Mouse (Mus musculus): ENCODE measurements at regions not wholly inside any gene's neighbourhood (a gene's known extent, or its start where the extent isn't known, plus 50 kb on each side); places are given as distances from the start of the nearest gene placed in this dataset.
"Not testable (repeated sequence)": the region's sequence is repeated elsewhere in the genome, so short reads cannot be mapped to it uniquely, and the experiment has no call there.

DNA sequence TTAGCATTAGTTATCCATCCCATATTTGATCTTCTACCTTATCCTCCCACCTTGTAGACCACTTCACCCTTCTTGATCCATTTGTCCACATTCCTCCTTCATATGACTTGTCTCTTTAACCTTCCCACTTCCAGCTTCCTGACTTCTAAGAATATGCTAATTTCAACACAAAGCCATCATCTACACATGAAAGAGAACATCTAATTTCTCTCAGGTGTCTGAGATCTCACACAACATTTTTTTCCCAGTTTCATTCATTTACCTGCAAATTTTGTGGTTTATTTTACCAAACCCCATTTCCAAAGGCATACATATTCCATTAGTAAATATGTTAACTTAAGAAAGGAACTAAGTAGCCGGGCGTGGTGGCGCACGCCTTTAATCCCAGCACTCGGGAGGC, 593.3 kb upstream of the Slc8a1 start:
- TF ChIP-seq CTCF (IDR thresholded peaks at IDR 0.05; ENCODE audit: low read depth): no peak
- Histone ChIP-seq H3K9me3 (replicated peaks; ENCODE audit: low read length) (no peaks in the 10 kb centered on the region), H3K27ac (no peak overlapping the region), H3K4me2 (ENCODE audit: low read length) (no peak overlapping the region), H3K36me3 (ENCODE audit: insufficient read depth, low read length) (no peaks in the 10 kb centered on the region), H3K27me3 (ENCODE audit: insufficient read depth, low read length) (no peaks in the 10 kb centered on the region), H3K4me3 (replicated peaks; ENCODE audit: low read depth, low read length) (no peak overlapping the region), H3K4me1 (replicated peaks; ENCODE audit: insufficient read depth, low read length) (no peaks in the 10 kb centered on the region), H3K9ac (ENCODE audit: low read depth, low read length) (no peak overlapping the region)
- DNase-seq (ENCODE audit: low spot score) (no peak), ATAC-seq (replicated peaks; ENCODE audit: low FRiP score, low read depth) (no peak)
- WGBS: 96% methylated on average over 5 of the region's 5 CpGs

DNA sequence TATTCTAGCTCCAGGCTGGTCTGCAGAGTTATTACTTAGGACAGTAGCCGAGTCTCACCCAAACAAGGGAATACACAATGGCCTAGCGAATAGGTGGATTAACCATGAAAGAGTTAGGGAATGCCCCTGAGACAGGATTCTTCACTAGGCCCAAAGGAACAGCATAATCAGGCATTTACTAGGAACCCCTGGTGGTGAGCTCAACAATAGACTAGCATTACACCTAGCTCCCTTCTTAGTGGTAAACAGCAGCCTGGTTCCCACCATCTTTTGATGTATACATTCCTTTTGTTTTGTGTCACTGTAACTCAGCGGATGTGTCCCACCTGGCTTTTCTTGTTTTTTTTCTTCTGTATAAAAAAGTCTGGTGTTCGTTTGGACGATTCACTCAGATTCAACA, 574.0 kb upstream of the Slc8a1 start:
- Histone ChIP-seq H3K27ac (no peak overlapping the region), H3K4me2 (ENCODE audit: low read length) (no peak overlapping the region), H3K9me3 (replicated peaks; ENCODE audit: low read length) (no peaks in the 10 kb centered on the region), H3K4me3 (replicated peaks; ENCODE audit: low read depth, low read length) (no peak overlapping the region), H3K36me3 (ENCODE audit: insufficient read depth, low read length) (no peaks in the 10 kb centered on the region), H3K4me1 (replicated peaks; ENCODE audit: insufficient read depth, low read length) (no peaks in the 10 kb centered on the region), H3K27me3 (ENCODE audit: insufficient read depth, low read length) (no peaks in the 10 kb centered on the region), H3K9ac (ENCODE audit: low read depth, low read length) (no peak overlapping the region)
- TF ChIP-seq CTCF (IDR thresholded peaks at IDR 0.05; ENCODE audit: low read depth): no peak
- ATAC-seq (replicated peaks; ENCODE audit: low FRiP score, low read depth) (no peak), DNase-seq (ENCODE audit: low spot score) (no peak)
- WGBS: 89% methylated on average over 5 of the region's 5 CpGs

DNA sequence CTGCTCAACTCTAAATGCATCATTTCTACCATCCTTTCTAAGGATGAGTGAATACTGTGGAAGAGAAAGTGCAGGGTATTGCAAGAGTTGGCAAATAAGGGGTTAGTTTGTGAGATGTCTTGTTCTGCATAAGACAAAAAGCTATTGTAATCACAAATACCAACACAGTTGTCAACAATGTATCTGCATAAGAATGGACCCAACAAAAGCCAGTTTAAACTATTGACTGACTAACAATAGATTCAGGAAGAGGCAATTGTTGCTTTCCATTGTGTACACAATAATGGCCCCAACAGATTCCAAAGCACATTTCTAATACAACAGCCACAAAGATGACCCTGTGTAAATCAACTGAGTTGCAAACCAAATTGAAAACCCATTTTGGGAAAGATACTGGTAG, 568.2 kb upstream of the Slc8a1 start:
- Histone ChIP-seq H3K27ac (no peak overlapping the region), H3K4me2 (ENCODE audit: low read length) (no peak overlapping the region), H3K9me3 (replicated peaks; ENCODE audit: low read length) (no peaks in the 10 kb centered on the region), H3K36me3 (ENCODE audit: insufficient read depth, low read length) (no peaks in the 10 kb centered on the region), H3K4me1 (replicated peaks; ENCODE audit: insufficient read depth, low read length) (no peaks in the 10 kb centered on the region), H3K4me3 (replicated peaks; ENCODE audit: low read depth, low read length) (no peak overlapping the region), H3K9ac (ENCODE audit: low read depth, low read length) (no peak overlapping the region), H3K27me3 (ENCODE audit: insufficient read depth, low read length) (no peaks in the 10 kb centered on the region)
- DNase-seq (ENCODE audit: low spot score): no peak
- TF ChIP-seq CTCF (IDR thresholded peaks at IDR 0.05; ENCODE audit: low read depth): no peak
- ATAC-seq (replicated peaks; ENCODE audit: low FRiP score, low read depth): no peak

DNA sequence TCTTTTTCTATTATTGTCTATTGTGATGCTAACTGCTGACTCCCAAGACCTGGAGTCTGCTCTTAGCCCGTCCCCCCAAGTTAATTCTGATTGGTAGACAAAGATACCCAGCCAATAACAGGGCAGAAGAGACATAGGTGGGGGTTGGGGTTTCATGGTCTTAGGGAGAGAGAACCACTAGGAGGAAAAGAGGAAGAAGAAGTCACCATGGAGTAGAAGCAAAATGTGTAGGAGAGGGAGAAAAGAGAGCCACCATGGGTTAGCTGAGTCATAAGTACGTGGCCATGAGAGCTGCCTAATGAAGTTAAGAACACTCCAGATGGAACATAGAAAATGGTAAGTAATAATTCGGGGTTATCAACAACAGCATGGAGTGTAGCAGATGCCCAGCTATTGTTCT, 539.6 kb upstream of the Slc8a1 start:
- no peak for DNase-seq (ENCODE audit: low spot score)
- no peak for ATAC-seq (replicated peaks; ENCODE audit: low FRiP score, low read depth)
- H3K4me1 ChIP-seq (replicated peaks; ENCODE audit: insufficient read depth, low read length): no peaks in the 10 kb centered on the region
- no peaks in the 10 kb centered on the region for H3K36me3 ChIP-seq (ENCODE audit: insufficient read depth, low read length)
- no peak overlapping the region for H3K27ac ChIP-seq
- TF ChIP-seq CTCF (IDR thresholded peaks at IDR 0.05; ENCODE audit: low read depth): no peak
- no peak overlapping the region for H3K9ac ChIP-seq (ENCODE audit: low read depth, low read length)
- 89% methylated on average over 3 of the region's 3 CpGs for WGBS
- H3K4me3 ChIP-seq (replicated peaks; ENCODE audit: low read depth, low read length): no peak overlapping the region
- H3K9me3 ChIP-seq (replicated peaks; ENCODE audit: low read length): no peaks in the 10 kb centered on the region
- no peak overlapping the region for H3K4me2 ChIP-seq (ENCODE audit: low read length)
- no peaks in the 10 kb centered on the region for H3K27me3 ChIP-seq (ENCODE audit: insufficient read depth, low read length)

DNA sequence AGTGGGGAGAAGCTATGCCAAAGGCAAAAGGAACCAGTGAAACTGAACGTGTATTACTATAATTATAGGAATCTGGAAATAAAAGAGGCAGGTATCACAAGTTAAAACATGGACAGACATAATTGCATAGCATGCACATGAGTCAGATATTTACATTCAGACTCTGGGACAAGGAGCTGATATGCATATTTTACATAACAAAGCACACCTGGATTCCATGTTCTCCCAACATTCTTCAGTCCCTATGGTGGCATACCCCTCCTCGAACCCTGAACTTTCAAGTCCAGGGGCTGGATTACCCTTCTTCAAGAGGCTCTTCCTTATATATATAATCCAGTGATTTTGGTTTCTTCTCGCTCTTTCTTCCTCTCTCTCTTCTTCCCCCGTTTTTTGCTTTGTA, 535.8 kb upstream of the Slc8a1 start:
- no peaks in the 10 kb centered on the region for H3K4me1 ChIP-seq (replicated peaks; ENCODE audit: insufficient read depth, low read length)
- no peak overlapping the region for H3K4me2 ChIP-seq (ENCODE audit: low read length)
- ATAC-seq (replicated peaks; ENCODE audit: low FRiP score, low read depth): no peak
- DNase-seq (ENCODE audit: low spot score): no peak
- TF ChIP-seq CTCF (IDR thresholded peaks at IDR 0.05; ENCODE audit: low read depth): no peak
- H3K9ac ChIP-seq (ENCODE audit: low read depth, low read length): no peak overlapping the region
- H3K9me3 ChIP-seq (replicated peaks; ENCODE audit: low read length): no peaks in the 10 kb centered on the region
- no peak overlapping the region for H3K4me3 ChIP-seq (replicated peaks; ENCODE audit: low read depth, low read length)
- no peaks in the 10 kb centered on the region for H3K27me3 ChIP-seq (ENCODE audit: insufficient read depth, low read length)
- H3K36me3 ChIP-seq (ENCODE audit: insufficient read depth, low read length): no peaks in the 10 kb centered on the region
- H3K27ac ChIP-seq: no peak overlapping the region
- whole genome bisulfite sequencing: 84% methylated on average over 4 of the region's 4 CpGs

DNA sequence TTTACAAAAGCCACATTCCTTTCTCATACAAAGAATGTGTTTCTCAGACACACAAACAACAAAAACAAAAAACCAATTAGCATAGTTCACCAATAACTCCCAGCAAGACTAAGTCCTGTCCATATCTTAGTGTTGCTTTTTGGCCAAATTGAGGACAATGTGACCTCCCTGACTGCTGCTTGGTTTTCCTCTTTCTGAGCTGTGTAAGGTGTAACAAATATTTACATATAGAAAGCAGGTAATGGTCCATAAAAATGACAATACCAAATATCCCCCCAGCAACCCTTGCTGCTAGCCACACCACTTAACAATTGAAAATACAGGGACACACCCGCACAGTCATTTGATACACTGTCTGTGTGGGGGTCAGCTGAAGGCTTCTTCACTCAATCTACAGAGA, 534.7 kb upstream of the Slc8a1 start:
- Histone ChIP-seq H3K4me2 (ENCODE audit: low read length) (no peak overlapping the region), H3K9me3 (replicated peaks; ENCODE audit: low read length) (no peaks in the 10 kb centered on the region), H3K4me3 (replicated peaks; ENCODE audit: low read depth, low read length) (no peak overlapping the region), H3K9ac (ENCODE audit: low read depth, low read length) (no peak overlapping the region), H3K36me3 (ENCODE audit: insufficient read depth, low read length) (no peaks in the 10 kb centered on the region), H3K4me1 (replicated peaks; ENCODE audit: insufficient read depth, low read length) (no peaks in the 10 kb centered on the region), H3K27ac (no peak overlapping the region), H3K27me3 (ENCODE audit: insufficient read depth, low read length) (no peaks in the 10 kb centered on the region)
- DNase-seq (ENCODE audit: low spot score) (no peak), ATAC-seq (replicated peaks; ENCODE audit: low FRiP score, low read depth) (no peak)
- no peak for TF ChIP-seq CTCF (IDR thresholded peaks at IDR 0.05; ENCODE audit: low read depth)
- WGBS: 73% methylated on average over 1 of the region's 1 CpGs

DNA sequence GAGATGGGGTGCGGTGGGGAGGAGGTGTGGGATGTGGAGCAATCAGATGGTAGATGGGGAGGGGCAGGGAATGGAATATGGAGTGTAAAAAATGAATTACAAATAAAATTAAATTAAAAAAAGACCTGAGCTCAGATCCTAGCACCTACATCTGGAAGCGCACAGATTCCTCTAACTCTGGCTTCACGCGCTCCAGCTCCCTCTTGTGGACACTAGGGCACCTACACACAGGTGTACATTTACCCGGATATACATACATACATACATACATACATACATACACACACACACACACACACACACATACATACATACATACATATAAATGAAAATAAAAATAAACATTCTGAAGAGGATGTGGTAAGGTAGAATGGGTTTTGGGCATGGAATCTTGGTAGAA, 528.7 kb upstream of the Slc8a1 start:
- WGBS: 93% methylated on average over 5 of the region's 5 CpGs
- not testable (repeated sequence) for H3K4me3 ChIP-seq (replicated peaks; ENCODE audit: low read depth, low read length); H3K27ac ChIP-seq; H3K4me1 ChIP-seq (replicated peaks; ENCODE audit: insufficient read depth, low read length); H3K36me3 ChIP-seq (ENCODE audit: insufficient read depth, low read length); H3K27me3 ChIP-seq (ENCODE audit: insufficient read depth, low read length); H3K4me2 ChIP-seq (ENCODE audit: low read length); ATAC-seq (replicated peaks; ENCODE audit: low FRiP score, low read depth); DNase-seq (ENCODE audit: low spot score); H3K9ac ChIP-seq (ENCODE audit: low read depth, low read length); H3K9me3 ChIP-seq (replicated peaks; ENCODE audit: low read length)
- peak; percentile 24; the same call in 1 of the 2 replicates for TF ChIP-seq CTCF (IDR thresholded peaks at IDR 0.05; ENCODE audit: low read depth)

Measured in kidney, postnatal 0 days (tissue).